Mouse (Mus musculus): ENCODE measurements around the gene Slco1b2. TPM values are rescaled to one million over a fixed set of nuclear protein-coding genes. Genes with fewer than 3 reads are reported as not detected.
"Not testable (repeated sequence)": the region's sequence is repeated elsewhere in the genome, so short reads cannot be mapped to it uniquely, and the experiment has no call there.

Gene Slco1b2
- total RNA-seq (2017), result 0.25 TPM in 1 of 2 replicates, not detected in the other

- no peak for ATAC-seq (ENCODE audit: extremely low read depth, insufficient number of reproducible peaks, low FRiP score, poor library complexity, severe bottlenecking)
Measured at GRCm38 (mm10) chr6:141629291-141629690, at the start of gene Slco1b2. Slco1b2 (plus strand) TSS chr6:141629518.

- no peak for ATAC-seq (ENCODE audit: extremely low read depth, insufficient number of reproducible peaks, low FRiP score, poor library complexity, severe bottlenecking)
Measured at GRCm38 (mm10) chr6:141584791-141585403, 44.4 kb upstream of the Slco1b2 start.

- ATAC-seq (ENCODE audit: extremely low read depth, insufficient number of reproducible peaks, low FRiP score, poor library complexity, severe bottlenecking), result no peak
Measured at GRCm38 (mm10) chr6:141590002-141590401, 39.3 kb upstream of the Slco1b2 start.

GRCm38 (mm10) chr6:141590598-141591200 lies 38.6 kb upstream of the Slco1b2 start:
- ATAC-seq (ENCODE audit: extremely low read depth, insufficient number of reproducible peaks, low FRiP score, poor library complexity, severe bottlenecking), result not testable (repeated sequence)

- no peak for ATAC-seq (ENCODE audit: extremely low read depth, insufficient number of reproducible peaks, low FRiP score, poor library complexity, severe bottlenecking)
Measured at GRCm38 (mm10) chr6:141596081-141596480, 33.2 kb upstream of the Slco1b2 start.

GRCm38 (mm10) chr6:141597037-141597436 lies 32.3 kb upstream of the Slco1b2 start:
- ATAC-seq (ENCODE audit: extremely low read depth, insufficient number of reproducible peaks, low FRiP score, poor library complexity, severe bottlenecking), result no peak

- no peak for ATAC-seq (ENCODE audit: extremely low read depth, insufficient number of reproducible peaks, low FRiP score, poor library complexity, severe bottlenecking)
Measured at GRCm38 (mm10) chr6:141600940-141601339, 28.4 kb upstream of the Slco1b2 start.

GRCm38 (mm10) chr6:141610702-141611260 lies 18.5 kb upstream of the Slco1b2 start:
- no peak for ATAC-seq (ENCODE audit: extremely low read depth, insufficient number of reproducible peaks, low FRiP score, poor library complexity, severe bottlenecking)

GRCm38 (mm10) chr6:141614017-141614416 lies 15.3 kb upstream of the Slco1b2 start:
- ATAC-seq (ENCODE audit: extremely low read depth, insufficient number of reproducible peaks, low FRiP score, poor library complexity, severe bottlenecking), result no peak

GRCm38 (mm10) chr6:141615348-141615747 lies 14.0 kb upstream of the Slco1b2 start:
- no peak for ATAC-seq (ENCODE audit: extremely low read depth, insufficient number of reproducible peaks, low FRiP score, poor library complexity, severe bottlenecking)

GRCm38 (mm10) chr6:141632935-141633334 lies 3.6 kb downstream of the Slco1b2 start:
- ATAC-seq (ENCODE audit: extremely low read depth, insufficient number of reproducible peaks, low FRiP score, poor library complexity, severe bottlenecking), result no peak

GRCm38 (mm10) chr6:141635250-141635649 lies 5.9 kb downstream of the Slco1b2 start:
- no peak for ATAC-seq (ENCODE audit: extremely low read depth, insufficient number of reproducible peaks, low FRiP score, poor library complexity, severe bottlenecking)

GRCm38 (mm10) chr6:141640639-141641038 lies 11.3 kb downstream of the Slco1b2 start:
- no peak for ATAC-seq (ENCODE audit: extremely low read depth, insufficient number of reproducible peaks, low FRiP score, poor library complexity, severe bottlenecking)

GRCm38 (mm10) chr6:141687008-141687407 lies 57.7 kb downstream of the Slco1b2 start:
- ATAC-seq (ENCODE audit: extremely low read depth, insufficient number of reproducible peaks, low FRiP score, poor library complexity, severe bottlenecking), result no peak

GRCm38 (mm10) chr6:141691246-141691645 lies 61.9 kb downstream of the Slco1b2 start:
- ATAC-seq (ENCODE audit: extremely low read depth, insufficient number of reproducible peaks, low FRiP score, poor library complexity, severe bottlenecking), result no peak

Other genes starting within 250 kb of the Slco1b2 start
- gene Slco1c1, start 105.2 kb upstream of the Slco1b2 start, total RNA-seq (2017), result not detected in 2 replicates
- not detected in 2 replicates for gene Gm5724, start 144.3 kb downstream of the Slco1b2 start, total RNA-seq (2017)
- gene Slco1a4, start 226.7 kb downstream of the Slco1b2 start, total RNA-seq (2017), result not detected in 2 replicates

Measured in neutrophil, adult 5-6 weeks (primary cell).